Mouse (Mus musculus) ovary, postnatal 36 days (tissue): ENCODE measurements at regions not wholly inside any gene's neighbourhood (a gene's known extent, or its start where the extent isn't known, plus 50 kb on each side); places are given as distances from the start of the nearest gene placed in this dataset.

Source experiments
- DNase-seq: peaks from one replicate; pipeline ENCODE4 v3.0.0; 2022; ENCODE audit warnings: low spot score, mixed read lengths

DNA sequence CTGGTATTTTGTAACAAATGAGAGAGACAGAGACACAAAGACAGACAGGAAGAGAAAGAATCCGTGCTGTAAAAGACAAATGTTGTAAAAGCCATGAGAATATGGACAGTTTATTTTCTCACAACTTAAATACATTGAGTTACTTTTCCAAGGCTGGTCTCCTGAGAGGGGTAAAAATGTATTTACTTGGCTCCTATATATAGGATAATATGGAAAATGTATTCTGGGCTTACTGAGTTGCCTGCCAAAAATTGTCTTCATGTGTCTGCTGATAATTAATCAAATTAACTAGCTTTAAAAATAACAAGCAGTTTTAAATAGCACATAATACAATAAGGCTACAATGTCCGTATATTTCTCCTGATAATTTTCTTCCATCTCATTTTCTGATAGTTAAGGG is 216.2 kb upstream of the Nrip1 start:
- DNase-seq: no peak

DNA sequence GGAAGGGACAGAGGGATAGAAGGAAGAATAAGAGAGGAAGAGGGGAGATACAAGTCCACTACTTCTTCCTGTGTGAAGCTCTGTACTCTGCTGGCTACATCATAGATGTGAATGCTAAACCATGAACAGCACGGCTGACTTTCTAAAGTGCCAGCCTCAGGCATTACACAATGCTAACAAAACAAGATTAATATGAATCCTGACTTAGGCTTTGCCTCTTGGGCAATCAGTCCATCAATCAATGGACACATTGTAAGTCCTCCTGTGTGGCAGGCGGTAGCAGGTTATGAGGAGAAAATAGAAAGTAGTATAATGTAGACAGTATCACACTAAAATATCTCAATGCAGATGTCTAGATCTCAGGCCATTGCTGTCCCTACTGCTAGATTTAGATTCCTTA is 203.6 kb upstream of the Nrip1 start:
- DNase-seq: no peak

DNA sequence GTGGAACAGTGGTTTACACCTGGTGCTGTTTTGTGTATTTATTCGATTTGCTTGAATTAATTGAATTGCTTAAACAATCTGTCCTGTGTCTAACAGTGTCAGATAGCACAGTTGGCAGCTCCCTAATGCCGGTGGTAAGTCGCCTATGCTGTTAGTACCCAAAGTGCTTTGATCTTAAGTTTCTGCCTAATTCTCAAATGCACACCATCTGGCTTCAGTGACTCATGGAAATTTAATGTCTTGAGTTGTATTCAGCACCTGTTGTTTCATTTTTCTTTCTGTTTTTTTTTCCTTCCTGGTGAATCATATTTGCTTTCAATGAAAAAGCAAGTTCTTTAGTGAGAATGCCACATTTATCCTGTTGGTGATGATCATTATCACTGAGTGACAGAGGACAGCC is 201.7 kb upstream of the Nrip1 start:
- DNase-seq: no peak

DNA sequence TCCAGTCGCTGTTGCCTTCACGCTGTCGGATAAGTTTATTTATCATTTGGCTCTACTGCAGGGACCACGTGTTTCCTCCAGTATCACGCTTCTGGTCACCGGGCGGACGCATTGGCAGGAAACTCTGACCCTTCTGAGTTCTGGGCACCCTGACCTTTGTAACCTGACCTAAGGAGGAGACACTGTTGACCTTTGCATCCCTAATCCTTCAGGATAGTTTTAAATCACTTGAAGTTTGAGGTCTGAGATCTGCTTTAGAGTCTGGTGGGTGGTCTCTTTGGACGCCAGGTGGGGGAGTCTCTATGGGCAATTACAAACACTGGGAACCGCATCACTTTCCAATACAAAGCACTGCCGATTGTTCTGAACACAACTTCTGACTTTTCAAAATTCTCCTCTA is 192.6 kb upstream of the Nrip1 start:
- DNase-seq: no peak

DNA sequence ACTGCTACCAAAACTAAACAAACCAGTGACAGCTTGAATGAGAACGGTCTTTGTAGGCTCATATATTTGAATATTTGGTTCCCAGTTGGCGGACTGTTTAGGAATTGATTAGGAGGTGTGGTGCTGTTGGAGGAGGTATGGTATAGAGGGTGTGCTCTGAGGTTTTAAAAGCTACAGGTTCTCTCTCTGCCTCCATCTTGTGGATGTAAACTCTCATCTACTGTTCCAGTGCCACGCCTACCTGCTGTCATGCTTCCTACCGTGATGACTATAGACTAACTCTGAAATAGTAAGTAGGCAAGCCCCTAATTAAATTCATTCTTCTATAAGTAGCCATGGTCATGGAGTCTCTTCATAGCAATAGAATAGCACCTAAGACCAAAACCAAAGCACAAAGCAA is 181.2 kb upstream of the Nrip1 start:
- no peak for DNase-seq

DNA sequence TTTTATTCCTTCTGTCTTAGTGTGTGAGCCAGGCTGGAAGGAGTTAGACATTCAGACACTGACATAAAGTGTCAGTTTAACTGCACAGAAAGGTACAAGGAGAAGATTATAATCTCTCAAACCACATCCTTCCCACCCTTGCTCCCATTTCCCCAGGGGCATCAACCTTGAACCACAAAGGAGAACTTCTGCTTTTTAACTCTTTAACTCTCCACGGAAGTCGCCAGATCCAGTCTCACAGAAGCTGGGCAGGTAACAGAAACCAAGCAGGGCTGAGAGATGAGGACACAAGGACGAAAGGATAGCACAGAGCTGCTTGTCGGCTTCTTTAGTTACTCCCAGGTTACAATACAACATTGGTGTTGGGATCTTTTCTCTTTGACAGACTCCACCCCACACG is 176.0 kb upstream of the Nrip1 start:
- DNase-seq: no peak

DNA sequence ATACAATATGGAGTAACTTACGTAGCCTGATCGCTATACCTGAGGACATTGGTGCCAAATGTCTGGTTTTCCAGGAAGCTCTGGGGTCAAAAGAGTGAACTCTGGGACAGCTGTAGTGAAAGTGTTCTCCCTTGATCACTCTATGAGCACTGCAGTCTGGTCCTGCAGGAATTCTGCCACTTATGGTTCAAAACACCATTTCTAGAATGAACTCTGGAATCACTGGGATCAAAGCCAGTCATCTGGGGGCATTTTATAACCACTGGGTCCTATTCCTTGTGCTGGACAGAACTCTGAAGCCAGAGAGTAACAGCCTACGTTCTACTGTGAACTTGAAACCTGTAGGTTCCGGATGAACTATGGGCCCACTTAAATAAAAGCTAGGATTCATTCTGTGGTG is 173.5 kb upstream of the Nrip1 start:
- no peak for DNase-seq

DNA sequence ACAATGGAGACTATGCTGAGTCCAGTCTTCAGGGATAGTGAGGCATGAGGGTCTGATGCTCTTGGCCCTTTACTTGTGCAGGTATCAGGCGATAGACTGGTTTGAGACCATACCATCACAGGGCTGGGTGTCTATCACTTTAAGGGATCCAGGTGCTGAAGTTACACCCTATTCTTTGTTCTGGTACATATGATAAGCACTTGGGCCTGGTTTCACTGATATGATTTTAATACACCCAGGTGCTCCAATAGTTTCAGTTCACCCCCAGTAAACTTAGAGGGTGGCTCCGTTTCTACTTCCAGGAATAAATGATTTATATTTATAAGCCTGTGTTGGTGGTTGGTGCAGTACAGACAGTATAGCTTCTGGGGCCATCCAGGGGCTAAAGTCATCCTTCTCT is 173.0 kb upstream of the Nrip1 start:
- DNase-seq: no peak

DNA sequence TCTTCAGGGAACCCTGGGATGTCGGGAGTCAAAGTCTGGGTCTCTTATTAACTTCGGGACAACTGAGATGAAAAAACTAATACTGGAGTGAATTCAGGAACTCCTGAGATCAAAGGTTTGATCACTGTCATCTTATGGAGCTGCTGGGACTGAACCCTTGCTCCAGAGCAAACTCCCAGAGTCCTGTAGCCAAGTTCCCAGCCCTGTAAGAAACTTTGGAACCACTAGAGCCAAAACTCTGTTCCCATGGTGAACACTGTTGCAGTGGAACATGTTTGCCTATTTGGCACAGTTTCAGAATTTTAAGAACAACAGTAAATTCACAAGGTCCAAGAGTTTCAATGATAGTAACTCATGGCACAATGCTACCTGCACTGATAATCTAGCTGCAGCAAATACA is 172.3 kb upstream of the Nrip1 start:
- DNase-seq: no peak

DNA sequence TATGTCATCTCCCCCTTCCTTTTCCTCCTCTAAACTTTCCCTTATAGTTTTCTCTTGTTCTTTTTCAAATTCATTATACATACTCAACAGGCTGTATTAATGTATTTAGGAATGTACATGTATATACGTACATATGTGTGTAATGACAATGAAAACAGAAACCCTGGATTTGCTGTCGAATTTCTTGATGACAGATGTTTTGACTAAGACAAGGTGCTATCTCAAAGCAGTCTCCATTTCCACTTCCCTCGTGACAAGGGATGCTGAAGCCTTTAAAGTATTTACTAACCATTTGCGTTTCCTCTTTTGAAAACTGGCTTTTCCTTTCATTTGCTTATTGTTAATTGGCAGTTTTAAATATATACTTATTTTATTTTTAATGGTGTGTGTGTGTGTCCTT is 171.3 kb upstream of the Nrip1 start:
- DNase-seq: no peak

DNA sequence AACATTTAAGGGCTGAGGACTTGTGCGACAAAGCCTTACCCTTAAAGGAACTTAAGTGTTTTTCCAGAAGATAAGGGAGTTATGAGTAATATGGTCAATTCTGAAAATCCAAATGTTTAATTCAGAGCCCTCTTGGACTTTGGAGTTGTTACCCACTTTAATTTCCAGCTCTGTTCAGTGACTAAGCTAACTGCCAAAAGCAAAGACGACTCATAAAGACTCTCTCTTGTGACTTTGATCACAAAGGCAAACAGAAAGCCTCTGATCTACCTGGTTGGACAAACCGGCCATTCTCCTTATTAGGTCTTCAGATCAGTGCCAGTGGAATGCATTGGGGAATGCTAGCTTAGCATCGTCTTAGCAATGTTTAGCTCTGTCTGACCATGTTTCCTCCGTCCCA is 167.3 kb upstream of the Nrip1 start:
- DNase-seq: no peak

DNA sequence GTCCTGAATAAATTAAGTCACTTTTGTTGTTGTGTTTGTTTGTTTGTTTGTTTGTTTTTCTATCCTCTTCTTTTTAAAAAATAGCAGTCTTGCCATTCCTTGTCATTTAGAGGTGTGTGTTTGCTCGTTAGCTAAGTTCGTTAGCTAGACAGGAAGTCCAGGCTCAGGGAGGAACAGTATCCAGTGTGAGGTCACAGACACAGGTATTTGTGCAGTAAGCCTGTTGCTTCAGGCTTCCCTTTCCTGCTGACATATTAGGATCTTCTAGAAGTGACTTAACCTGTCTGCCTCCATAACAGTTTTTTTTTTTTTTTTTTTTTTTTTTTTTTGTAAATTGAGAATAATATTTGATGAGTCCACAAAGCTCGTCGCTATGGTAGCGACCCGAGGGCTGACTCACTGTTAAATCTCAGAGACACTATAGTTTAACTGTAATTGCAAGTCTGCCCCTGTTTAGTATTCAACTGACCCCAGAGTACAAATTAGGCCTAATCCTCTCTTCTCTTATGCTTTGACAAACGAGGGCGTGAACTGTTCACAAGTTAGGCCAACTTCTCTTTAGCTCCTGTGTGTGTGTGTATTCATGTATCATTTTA is 166.8 kb upstream of the Nrip1 start:
- DNase-seq: no peak

DNA sequence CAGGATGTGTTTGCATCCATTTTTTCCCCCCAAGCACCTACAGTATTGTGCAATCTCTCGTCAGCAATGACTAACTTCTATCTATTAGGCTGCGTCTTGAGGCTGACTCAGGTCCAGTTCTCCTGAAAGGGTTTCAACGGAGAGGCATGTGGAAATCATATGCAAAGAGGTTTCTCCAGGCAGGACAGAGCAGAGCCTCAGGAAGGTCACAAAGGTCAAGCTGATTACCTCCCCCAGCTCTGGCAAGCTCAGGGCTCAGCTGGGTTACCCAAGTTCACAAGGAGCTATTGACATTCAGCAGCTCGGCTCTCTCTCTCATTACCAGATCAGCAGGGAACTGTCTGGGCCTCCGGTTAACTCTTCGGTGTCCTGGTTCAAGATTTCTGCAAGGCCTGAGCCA is 166.0 kb upstream of the Nrip1 start:
- no peak for DNase-seq

DNA sequence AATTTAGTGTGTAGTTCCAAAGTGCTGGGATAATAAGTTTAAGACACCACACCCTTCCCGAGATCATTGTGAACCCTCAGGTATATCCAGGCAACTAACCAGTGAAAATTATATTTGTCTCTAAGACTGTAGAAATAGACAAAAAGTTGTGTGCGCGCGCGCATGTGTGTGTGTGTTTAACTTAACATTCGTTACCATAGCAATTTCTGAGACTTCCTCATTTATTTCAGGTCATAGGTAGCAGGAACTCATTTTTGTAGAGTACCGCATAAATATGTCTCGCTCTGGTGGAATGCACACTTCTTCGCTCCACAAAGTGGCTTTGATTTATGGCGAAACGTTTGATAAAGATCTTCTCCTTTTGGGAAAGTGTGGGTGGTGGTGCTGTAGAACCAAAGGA is 164.2 kb upstream of the Nrip1 start:
- no peak for DNase-seq

DNA sequence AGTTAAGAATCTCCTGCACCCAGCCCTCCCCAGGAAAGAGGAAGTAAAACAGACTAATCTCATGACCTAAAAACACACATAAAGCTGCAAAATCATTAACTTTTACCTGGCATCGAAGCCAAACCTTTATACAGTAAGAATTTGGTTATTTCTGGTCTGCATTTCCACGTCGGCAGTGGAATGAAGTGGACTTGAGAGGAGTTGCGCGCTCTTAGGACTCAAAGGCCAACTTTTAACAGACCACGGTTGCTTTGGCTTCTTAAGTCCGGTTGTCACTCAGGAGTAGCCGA is 159.2 kb upstream of the Nrip1 start:
- no peak for DNase-seq

DNA sequence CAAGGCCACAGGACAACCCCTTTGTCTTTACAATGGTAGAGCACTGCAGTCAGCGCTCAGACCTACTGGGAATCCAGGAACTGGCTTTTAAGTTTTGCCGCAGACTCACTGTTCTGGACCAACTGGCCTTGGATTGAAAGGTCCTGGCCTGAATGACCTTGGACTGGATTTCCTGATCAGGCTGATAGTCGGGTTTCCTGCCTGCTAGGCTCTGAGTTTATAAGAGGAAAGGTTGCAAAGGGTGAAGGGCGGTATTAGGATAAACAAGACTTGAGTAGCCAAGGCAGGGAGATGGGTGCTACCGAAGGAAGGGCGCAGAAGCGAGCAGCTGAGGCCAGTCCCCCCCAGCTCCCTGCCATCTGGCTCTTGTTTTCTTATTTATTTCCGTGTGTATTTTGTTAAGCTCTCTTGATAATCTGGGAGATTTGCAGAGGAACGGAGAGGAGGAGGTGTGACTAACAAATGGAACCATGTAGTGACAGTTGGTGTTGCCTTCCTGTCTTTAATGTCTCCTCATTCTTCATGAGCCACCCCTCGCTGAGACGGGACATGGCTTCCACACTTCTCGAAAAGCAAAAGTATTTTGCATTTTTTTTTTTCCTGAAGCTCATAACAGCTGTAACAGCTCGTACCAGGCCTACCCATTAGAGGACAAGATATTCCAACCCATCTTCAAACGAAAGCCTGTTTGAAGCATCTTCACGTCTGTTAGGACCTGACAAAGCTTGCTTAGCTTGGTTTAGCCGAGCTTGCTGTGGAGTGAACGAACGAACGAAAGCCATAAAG is 158.7 kb upstream of the Nrip1 start:
- no peak for DNase-seq

DNA sequence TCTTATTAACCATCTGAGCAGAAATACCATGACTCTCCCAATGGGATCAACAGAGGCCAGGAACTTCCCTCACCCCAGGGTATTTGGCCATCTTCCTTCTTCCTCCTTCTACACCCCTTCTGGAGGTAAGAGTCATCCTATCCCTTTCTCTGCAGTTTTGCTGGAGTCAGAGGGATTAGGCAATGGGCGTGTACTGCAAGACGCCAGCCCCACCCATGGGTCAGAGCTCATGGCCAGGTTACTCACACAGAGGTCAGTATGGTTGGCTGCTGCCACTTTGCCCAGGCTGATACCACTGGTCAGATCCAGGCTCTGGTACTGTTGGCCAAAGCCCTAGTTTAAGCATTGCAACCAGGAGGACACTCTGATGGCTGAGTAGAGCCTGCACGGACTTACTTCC is 157.3 kb upstream of the Nrip1 start:
- no peak for DNase-seq

DNA sequence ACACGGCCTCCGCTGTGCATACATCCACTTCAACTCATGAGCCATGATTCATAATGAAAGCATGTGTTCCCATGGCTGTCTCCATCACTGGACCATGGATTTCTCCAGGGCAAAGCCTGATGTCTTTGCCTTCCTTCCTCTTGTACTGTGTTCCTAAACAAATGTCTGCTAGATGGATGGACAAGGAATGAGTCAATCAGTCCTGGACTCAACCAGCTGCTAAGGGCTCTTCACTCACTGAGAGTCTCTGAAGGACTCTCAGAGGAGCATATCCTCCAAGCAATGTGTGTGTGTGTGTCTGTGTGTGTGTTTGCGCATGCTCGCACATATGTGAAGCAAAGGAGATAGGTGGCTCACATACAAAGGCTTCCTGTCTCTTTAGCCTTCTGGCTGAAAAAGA is 156.0 kb upstream of the Nrip1 start:
- no peak for DNase-seq

DNA sequence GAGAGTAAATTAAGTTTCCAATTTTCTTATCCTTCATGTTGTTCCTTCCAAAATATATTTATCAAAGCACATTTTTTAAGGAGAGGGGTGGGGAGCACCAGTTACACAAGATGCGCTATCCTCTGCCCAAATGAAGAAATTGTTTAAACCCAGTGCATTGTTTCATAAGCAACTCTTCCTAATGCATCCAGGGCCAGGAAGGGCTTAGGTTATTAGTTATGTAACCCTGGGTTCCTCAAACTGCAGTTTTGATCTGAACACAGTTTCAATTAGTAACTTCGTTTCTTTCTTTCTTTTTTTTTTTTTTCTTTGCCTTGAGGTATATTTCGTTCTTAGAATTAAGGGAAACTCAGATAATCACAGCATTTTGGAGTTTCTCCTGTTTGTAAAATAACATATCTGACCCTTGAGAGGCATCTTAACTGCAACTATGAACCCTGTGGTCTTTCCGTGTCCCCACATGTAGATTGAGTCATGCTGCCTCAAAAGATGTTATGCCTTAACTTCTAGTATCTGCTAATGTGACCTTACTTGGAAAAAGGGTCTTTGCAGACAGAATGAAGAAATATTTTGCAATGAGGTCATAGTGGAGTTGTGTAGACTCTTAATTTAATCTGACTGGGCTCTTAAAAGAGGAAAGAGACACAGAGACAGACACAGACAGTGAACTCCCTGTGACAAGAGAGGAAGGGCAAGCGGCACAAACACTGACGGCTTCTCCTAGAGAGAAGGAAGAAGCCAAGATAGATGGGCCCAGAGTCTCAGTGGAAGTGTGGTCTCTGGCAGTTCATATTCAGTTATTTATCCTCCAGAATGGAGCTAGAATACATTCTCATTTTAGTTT is 153.7 kb upstream of the Nrip1 start:
- DNase-seq: no peak

DNA sequence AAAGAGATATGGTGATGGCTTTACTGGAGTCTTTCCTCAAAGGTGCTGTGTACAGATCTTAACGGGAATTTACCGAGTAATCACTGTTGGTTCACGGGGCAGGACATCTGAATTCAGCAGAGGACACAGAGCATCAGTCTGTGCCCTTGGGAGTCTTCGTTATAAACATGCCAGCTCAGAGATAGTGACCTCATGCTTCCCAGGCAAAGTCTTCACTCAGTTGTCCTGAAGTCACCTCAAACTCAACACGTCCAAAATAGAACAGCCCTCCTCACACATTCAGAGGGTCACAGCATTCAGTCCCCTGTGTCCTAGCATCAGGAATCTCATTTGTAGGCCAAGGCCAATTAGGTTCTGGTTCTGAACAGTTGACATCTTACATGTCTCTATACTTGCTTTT is 151.9 kb upstream of the Nrip1 start:
- no peak for DNase-seq

DNA sequence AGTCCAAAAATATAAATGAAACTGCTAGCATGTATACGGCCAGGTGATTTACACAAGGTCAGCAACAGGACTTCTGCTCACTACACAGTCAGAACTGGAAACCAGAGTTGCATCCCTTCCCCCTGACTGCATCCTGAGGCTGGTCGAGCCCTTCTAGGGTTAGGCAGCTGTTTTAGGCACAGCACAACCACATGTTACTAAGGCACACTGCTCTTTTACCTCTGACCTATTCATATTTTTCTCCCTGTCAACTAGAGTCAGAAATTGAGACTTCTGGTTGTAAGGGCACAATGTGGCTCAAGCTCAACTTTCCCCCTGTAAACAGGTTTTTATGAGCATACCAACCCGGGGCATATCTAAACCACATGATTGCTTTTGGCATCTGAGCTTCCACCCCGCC is 151.3 kb upstream of the Nrip1 start:
- no peak for DNase-seq

DNA sequence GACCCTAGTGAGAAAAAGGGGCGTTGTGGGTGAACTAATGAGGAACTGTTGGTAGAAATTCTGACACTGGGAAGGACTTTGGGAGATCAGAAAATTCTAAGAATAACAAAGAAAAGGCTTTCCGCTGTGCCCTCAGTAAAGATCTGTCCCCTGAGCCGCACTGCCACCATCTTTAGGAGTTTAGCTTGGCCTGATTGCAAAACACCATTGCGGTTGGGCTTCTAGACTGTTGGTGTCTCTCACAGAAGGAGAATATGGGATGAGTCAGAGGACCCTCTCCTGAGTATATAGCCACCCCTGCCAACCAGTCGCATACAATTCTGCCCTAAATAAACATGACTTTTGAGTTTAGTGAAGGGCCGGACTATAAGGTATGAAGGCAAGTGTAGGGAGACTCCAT is 147.5 kb upstream of the Nrip1 start:
- no peak for DNase-seq

DNA sequence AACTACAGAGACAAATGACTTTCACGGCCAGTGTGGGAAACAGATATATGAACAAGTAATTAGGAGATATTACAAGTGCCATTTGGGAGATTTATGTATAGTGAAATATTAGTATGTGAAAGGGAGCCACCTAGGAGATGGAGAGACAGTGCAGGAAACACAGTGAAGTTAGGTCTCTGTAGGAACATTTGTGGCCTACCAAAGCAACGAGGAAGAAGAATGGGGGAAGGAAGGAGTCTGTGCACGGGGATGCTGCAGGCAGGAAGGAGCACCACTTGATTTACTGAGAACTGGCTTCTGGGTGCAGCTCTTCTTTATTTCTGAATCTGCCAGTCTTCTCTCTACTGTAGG is 147.0 kb upstream of the Nrip1 start:
- DNase-seq: no peak
